Mouse (Mus musculus): ENCODE measurements around the gene Nfe2l1. TPM values are rescaled to one million over a fixed set of nuclear protein-coding genes. Genes with fewer than 3 reads are reported as not detected.
"Not testable (repeated sequence)": the region's sequence is repeated elsewhere in the genome, so short reads cannot be mapped to it uniquely, and the experiment has no call there.

Gene Nfe2l1
- 184 and 186 TPM in 2 replicates for polyA plus RNA-seq (2012; rRNA removed)

- peak; percentile 99 to 100 for DNase-seq (ENCODE audit: extremely low spot score in 1 of 2, low spot score in 1 of 2)
These were observed at the start of gene Nfe2l1 for GRCm38 (mm10) chr11:96829813-96830538. TSS of gene Nfe2l1 (minus strand) at chr11:96829968.

GRCm38 (mm10) chr11:96879359-96879758 lies 49.6 kb upstream of the Nfe2l1 start:
- no peak for DNase-seq (ENCODE audit: extremely low spot score in 1 of 2, low spot score in 1 of 2)

GRCm38 (mm10) chr11:96878715-96879114 lies 48.9 kb upstream of the Nfe2l1 start:
- DNase-seq (ENCODE audit: extremely low spot score in 1 of 2, low spot score in 1 of 2) = no peak

GRCm38 (mm10) chr11:96877071-96877470 lies 47.3 kb upstream of the Nfe2l1 start:
- no peak for DNase-seq (ENCODE audit: extremely low spot score in 1 of 2, low spot score in 1 of 2)

GRCm38 (mm10) chr11:96876300-96877040 lies 46.7 kb upstream of the Nfe2l1 start:
- DNase-seq (ENCODE audit: extremely low spot score in 1 of 2, low spot score in 1 of 2) = peak in 1 of 2 experiments; percentile 49

GRCm38 (mm10) chr11:96875745-96876144 lies 46.0 kb upstream of the Nfe2l1 start:
- peak; percentile 58 to 87 for DNase-seq (ENCODE audit: extremely low spot score in 1 of 2, low spot score in 1 of 2)

GRCm38 (mm10) chr11:96875270-96875669 lies 45.5 kb upstream of the Nfe2l1 start:
- DNase-seq (ENCODE audit: extremely low spot score in 1 of 2, low spot score in 1 of 2) = no peak

- DNase-seq (ENCODE audit: extremely low spot score in 1 of 2, low spot score in 1 of 2) = peak in 1 of 2 experiments; percentile 15
These were observed 43.9 kb upstream of the Nfe2l1 start for GRCm38 (mm10) chr11:96873601-96874140.

GRCm38 (mm10) chr11:96872441-96873379 lies 42.9 kb upstream of the Nfe2l1 start:
- peak in 1 of 2 experiments; percentile 45 for DNase-seq (ENCODE audit: extremely low spot score in 1 of 2, low spot score in 1 of 2)

GRCm38 (mm10) chr11:96867149-96867548 lies 37.4 kb upstream of the Nfe2l1 start:
- peak in 1 of 2 experiments; percentile 86 for DNase-seq (ENCODE audit: extremely low spot score in 1 of 2, low spot score in 1 of 2)

- peak in 1 of 2 experiments; percentile 30 for DNase-seq (ENCODE audit: extremely low spot score in 1 of 2, low spot score in 1 of 2)
These were observed 33.6 kb upstream of the Nfe2l1 start for GRCm38 (mm10) chr11:96863206-96863995.

GRCm38 (mm10) chr11:96862534-96862933 lies 32.8 kb upstream of the Nfe2l1 start:
- no peak for DNase-seq (ENCODE audit: extremely low spot score in 1 of 2, low spot score in 1 of 2)

GRCm38 (mm10) chr11:96861878-96862289 lies 32.1 kb upstream of the Nfe2l1 start:
- peak; percentile 80 to 97 for DNase-seq (ENCODE audit: extremely low spot score in 1 of 2, low spot score in 1 of 2)

GRCm38 (mm10) chr11:96861446-96861845 lies 31.7 kb upstream of the Nfe2l1 start:
- peak in 1 of 2 experiments; percentile 55 for DNase-seq (ENCODE audit: extremely low spot score in 1 of 2, low spot score in 1 of 2)

GRCm38 (mm10) chr11:96860564-96860963 lies 30.8 kb upstream of the Nfe2l1 start:
- DNase-seq (ENCODE audit: extremely low spot score in 1 of 2, low spot score in 1 of 2) = peak in 1 of 2 experiments; percentile 85

GRCm38 (mm10) chr11:96859635-96860034 lies 29.9 kb upstream of the Nfe2l1 start:
- DNase-seq (ENCODE audit: extremely low spot score in 1 of 2, low spot score in 1 of 2) = no peak

GRCm38 (mm10) chr11:96857446-96857845 lies 27.7 kb upstream of the Nfe2l1 start:
- no peak for DNase-seq (ENCODE audit: extremely low spot score in 1 of 2, low spot score in 1 of 2)

GRCm38 (mm10) chr11:96849681-96850467 lies 20.1 kb upstream of the Nfe2l1 start, which contains the start of gene Copz2:
TSS of gene Copz2 (plus strand) at chr11:96849870.
- DNase-seq (ENCODE audit: extremely low spot score in 1 of 2, low spot score in 1 of 2) = no peak

- not testable (repeated sequence) for DNase-seq (ENCODE audit: extremely low spot score in 1 of 2, low spot score in 1 of 2)
These were observed 19.4 kb upstream of the Nfe2l1 start for GRCm38 (mm10) chr11:96849145-96849544.
